Mouse (Mus musculus) kidney, adult 2 months (tissue): Measurements from ENCODE around the gene Rdx.

Experiments used
- CTCF ChIP-seq: fragments of 200-500 bp; conservative IDR thresholded peaks from 2 replicates; pipeline ENCODE4 v1.5.1; 2011; ENCODE audit warnings: low read depth, mild to moderate bottlenecking, control low read depth, low read length, moderate library complexity, mixed read lengths; ENCODE audit not compliant: insufficient read depth, insufficient read length
- POLR2A ChIP-seq: fragments of 200-500 bp; IDR thresholded peaks from one replicate; pipeline ENCODE4 v1.6.1; 2011; ENCODE audit warnings: low read depth, low read length, control low read depth

- TF ChIP-seq POLR2A (no peak), CTCF (no peak)
Observed at GRCm38 (mm10) chr9:52027257-52028020, 19.5 kb upstream of the Rdx start.
